Mouse (Mus musculus) layer of hippocampus, adult 11-12 months (tissue): ENCODE measurements around the gene Clip2.
A peak's percentile ranks its signal among the peaks of the same experiment; 100 is the strongest.

Source experiments
- DNase-seq: peaks from one replicate; pipeline ENCODE4 v3.0.0; 2022; ENCODE audit warnings: low spot score

Clip2 gene

GRCm38 (mm10) chr5:134523728-134524127, 28.5 kb downstream of the Clip2 start:
- DNase-seq: no peak

GRCm38 (mm10) chr5:134522524-134522923, 29.7 kb downstream of the Clip2 start:
- DNase-seq: no peak

GRCm38 (mm10) chr5:134521806-134522205, 30.4 kb downstream of the Clip2 start:
- DNase-seq: no peak

- no peak for DNase-seq
These were observed 31.1 kb downstream of the Clip2 start for GRCm38 (mm10) chr5:134521131-134521530.

- DNase-seq: no peak
These were observed 32.1 kb downstream of the Clip2 start for GRCm38 (mm10) chr5:134520120-134520519.

GRCm38 (mm10) chr5:134519471-134519870, 32.8 kb downstream of the Clip2 start:
- DNase-seq: no peak

- peak; percentile 63 for DNase-seq
These were observed 40.1 kb downstream of the Clip2 start for GRCm38 (mm10) chr5:134512086-134512485.

GRCm38 (mm10) chr5:134510266-134510665, 42.0 kb downstream of the Clip2 start:
- no peak for DNase-seq

- no peak for DNase-seq
These were observed 43.3 kb downstream of the Clip2 start for GRCm38 (mm10) chr5:134508965-134509364.

GRCm38 (mm10) chr5:134507859-134508399, 44.3 kb downstream of the Clip2 start:
- no peak for DNase-seq

- DNase-seq: peak; percentile 87
These were observed 44.9 kb downstream of the Clip2 start for GRCm38 (mm10) chr5:134507307-134507706.

- peak; percentile 73 for DNase-seq
These were observed 46.4 kb downstream of the Clip2 start for GRCm38 (mm10) chr5:134505810-134506292.

- DNase-seq: no peak
These were observed 49.6 kb downstream of the Clip2 start for GRCm38 (mm10) chr5:134502591-134502990.

GRCm38 (mm10) chr5:134501453-134501852, 50.8 kb downstream of the Clip2 start:
- no peak for DNase-seq

GRCm38 (mm10) chr5:134500681-134501080, 51.6 kb downstream of the Clip2 start:
- no peak for DNase-seq

- peak; percentile 76 for DNase-seq
These were observed 52.2 kb downstream of the Clip2 start for GRCm38 (mm10) chr5:134500062-134500461.

- no peak for DNase-seq
These were observed 55.2 kb downstream of the Clip2 start for GRCm38 (mm10) chr5:134497026-134497425.

- DNase-seq: no peak
These were observed 56.4 kb downstream of the Clip2 start for GRCm38 (mm10) chr5:134495796-134496195.

- peak; percentile 96 for DNase-seq
These were observed 58.1 kb downstream of the Clip2 start for GRCm38 (mm10) chr5:134494142-134494541.

GRCm38 (mm10) chr5:134492956-134493355, 59.3 kb downstream of the Clip2 start:
- no peak for DNase-seq

GRCm38 (mm10) chr5:134491712-134492417, 60.4 kb downstream of the Clip2 start:
- peak; percentile 90 for DNase-seq

GRCm38 (mm10) chr5:134491206-134491605, 61.0 kb downstream of the Clip2 start:
- no peak for DNase-seq

- no peak for DNase-seq
These were observed 61.8 kb downstream of the Clip2 start for GRCm38 (mm10) chr5:134490465-134490864.

- DNase-seq: peak; percentile 43
These were observed 62.7 kb downstream of the Clip2 start for GRCm38 (mm10) chr5:134489583-134489982.
